Mouse (Mus musculus) yolk sac, embryonic 10.5 days (tissue): Measurements from ENCODE around the gene 2900011O08Rik.

Source experiments
- DNase-seq: peaks from one replicate; pipeline ENCODE4 v3.0.0-alpha.2; 2017; ENCODE audit warnings: low spot score

The 2900011O08Rik gene

GRCm38 (mm10) chr16:14004726-14005125, 18.3 kb downstream of the 2900011O08Rik start:
- no peak for DNase-seq

DNA sequence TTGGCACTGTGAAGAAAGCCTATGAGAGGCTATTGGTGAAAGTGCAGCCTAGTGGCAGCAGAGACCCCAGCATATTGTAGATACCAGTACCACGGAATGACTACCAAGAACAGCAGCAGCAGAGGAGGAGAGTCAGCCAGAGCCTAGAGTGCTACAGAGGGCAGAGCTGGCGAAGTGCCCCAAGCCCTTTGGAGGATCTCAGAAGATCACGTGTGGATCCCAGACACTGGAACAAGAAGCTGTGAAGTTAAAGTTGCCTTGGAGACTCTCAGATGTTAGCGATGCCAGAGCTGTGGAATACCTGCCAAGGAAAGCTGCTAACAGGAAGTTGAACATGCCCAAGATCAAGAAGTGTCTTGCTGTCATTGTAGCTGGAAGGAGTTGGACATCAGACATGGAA, 18.9 kb downstream of the 2900011O08Rik start:
- DNase-seq: no peak

DNA sequence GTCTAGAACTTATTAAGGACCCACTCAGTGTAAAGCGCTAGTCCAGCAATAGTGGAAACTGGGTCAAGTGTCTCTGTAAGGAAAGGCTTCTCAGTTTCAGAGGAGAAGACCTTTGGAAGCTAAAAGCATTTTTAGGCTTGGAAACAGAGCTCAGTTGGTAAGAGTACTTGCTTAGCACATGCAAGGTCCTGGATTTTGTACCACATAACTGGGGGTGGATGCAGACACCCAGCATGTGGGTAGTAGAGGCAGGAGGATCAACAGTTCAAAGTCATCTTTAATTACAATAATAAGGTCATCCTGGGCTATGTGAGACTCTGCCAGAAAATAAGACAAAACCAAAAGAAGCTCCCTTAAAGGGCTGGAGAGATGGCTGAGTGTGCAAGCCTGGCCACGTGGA, 21.7 kb downstream of the 2900011O08Rik start:
- DNase-seq: no peak

DNA sequence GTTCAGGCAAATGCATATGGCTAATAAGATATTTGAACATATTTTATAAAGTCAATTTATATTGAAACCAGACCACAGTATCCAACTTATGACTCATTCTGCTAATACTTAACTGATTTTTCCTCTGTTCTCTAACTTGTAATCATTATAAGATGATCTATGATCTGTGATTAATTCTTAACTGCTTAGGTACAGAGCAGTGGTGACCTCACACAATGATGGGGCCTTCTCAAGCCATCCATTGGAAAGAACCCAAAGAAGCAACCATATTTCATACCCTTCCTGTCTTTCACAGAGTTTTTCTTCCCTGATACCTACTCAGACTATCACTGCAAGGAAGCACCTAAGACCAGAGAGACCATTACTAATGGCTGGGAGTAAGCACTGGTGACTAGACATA, 22.3 kb downstream of the 2900011O08Rik start:
- DNase-seq: no peak

DNA sequence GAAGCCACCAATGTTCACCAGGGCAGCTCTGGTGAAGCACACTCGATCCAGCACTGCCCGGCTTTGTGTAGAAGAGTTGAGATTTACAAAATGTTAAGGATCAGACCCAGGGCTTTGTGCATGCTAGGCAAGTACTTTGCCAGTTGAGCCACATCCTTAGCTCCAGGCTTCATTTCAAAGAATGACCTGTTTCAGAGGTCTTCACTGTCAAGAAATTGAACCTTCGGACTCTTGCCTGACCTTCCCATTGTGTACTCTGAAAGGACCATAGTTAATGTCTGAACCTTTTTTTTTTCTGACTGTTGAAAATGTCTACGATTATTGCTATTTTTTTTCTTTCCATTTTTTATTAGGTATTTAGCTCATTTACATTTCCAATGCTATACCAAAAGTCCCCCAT, 23.6 kb downstream of the 2900011O08Rik start:
- DNase-seq: no peak

DNA sequence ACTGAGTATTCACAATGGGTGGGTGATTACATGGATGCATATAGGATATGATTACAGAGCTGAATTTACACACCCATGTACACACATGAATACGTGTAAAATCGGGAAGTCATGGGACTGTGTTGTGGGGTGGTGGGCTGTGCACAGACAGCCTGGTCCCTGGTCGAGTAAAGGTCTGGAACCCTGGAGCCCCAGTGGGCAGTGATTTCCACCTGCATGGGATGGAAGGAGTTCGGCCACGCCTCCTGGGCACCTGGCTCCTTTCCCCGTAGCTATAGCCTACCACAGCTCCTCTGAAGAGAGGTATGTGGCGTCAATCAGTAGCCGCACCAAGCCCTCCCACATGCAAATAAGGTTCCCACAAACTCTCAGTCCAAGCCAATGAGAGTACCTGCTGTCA, 30.9 kb downstream of the 2900011O08Rik start:
- DNase-seq: no peak

DNA sequence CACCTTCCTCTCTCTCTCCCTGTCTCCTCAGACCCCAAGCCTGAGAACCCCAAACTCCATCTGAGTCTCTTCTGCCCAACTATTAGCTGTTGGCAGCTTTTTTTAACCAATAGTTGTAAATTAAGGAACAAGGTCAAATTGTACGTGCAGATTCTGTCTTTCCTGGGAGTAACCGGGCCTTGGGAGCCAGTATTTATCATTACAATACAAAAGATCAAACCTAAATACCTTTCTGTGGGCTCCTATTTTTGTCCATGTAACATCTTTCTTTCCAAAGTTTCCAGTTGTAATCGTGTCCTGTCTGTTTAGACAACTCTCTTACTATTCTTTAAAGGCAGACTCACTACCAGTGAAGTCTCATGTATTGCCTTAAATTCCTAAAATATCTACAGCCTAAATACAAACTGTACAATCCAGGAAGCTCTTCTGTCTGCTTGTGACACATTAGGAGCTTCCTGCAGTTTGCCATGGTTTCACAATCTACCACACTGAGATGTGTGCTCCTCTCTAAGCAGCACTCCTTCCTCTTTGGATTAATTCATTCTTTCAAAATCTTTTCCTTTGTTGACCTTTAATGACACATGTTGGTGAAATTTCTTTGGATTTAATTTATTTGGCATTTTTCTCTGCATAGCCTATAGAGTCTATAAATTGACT, 34.9 kb downstream of the 2900011O08Rik start:
- DNase-seq: no peak

GRCm38 (mm10) chr16:14025091-14025990, 38.9 kb downstream of the 2900011O08Rik start:
- no peak for DNase-seq

GRCm38 (mm10) chr16:14029072-14029471, 42.7 kb downstream of the 2900011O08Rik start:
- no peak for DNase-seq

GRCm38 (mm10) chr16:14029851-14030250, 43.4 kb downstream of the 2900011O08Rik start:
- DNase-seq: no peak

- DNase-seq: no peak
Measured at GRCm38 (mm10) chr16:14030650-14031049, 44.2 kb downstream of the 2900011O08Rik start.

DNA sequence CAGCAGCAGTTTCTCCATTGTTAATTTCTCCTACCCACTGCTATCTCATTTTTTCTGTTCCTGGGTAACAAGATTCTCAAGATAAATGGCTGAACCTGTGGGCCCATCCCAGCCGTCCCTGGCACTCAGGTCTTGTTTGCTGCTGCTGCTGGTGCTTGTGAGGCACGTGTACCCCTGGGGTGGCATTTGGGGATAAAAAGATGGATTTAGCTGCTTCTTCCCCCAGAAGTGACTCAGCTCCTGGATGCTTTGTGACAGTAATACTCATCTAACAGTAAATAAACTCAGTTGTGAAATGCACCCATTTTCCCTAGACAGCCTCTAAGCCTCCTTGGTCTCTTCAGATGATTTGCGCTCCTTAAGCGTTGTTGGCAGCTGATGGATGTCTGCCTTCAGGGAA, 46.7 kb downstream of the 2900011O08Rik start:
- no peak for DNase-seq

- no peak for DNase-seq
Measured at GRCm38 (mm10) chr16:14042421-14042820, 56.0 kb downstream of the 2900011O08Rik start.

GRCm38 (mm10) chr16:14044695-14045094, 58.3 kb downstream of the 2900011O08Rik start:
- DNase-seq: no peak

DNA sequence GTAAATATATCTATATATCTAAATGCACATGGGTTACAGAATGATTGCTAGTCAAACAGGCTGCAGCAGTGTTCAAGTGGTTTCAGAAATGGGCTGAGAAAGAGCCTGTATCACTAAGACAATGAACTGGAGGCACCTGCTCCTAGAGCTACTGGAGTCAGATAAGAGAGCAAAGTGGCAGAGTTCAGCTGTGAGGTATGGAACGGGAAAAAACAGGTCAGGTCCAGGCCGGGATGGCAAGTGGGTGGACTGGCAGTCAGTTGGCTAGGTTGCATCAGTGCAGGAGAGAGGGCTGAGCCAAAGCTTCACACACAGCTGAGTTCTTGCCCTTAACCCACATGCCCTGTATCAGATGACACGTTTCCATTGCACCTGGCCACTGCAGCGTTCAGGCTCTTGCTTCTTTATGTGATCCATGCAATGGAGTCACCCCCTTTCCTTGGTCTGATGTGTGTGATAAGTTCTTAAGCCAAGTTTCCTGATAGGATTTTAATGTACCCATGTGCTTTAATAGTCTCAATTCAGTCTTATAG, 59.9 kb downstream of the 2900011O08Rik start:
- no peak for DNase-seq

GRCm38 (mm10) chr16:14052221-14052620, 65.8 kb downstream of the 2900011O08Rik start:
- no peak for DNase-seq

GRCm38 (mm10) chr16:14053116-14053515, 66.7 kb downstream of the 2900011O08Rik start:
- DNase-seq: no peak

DNA sequence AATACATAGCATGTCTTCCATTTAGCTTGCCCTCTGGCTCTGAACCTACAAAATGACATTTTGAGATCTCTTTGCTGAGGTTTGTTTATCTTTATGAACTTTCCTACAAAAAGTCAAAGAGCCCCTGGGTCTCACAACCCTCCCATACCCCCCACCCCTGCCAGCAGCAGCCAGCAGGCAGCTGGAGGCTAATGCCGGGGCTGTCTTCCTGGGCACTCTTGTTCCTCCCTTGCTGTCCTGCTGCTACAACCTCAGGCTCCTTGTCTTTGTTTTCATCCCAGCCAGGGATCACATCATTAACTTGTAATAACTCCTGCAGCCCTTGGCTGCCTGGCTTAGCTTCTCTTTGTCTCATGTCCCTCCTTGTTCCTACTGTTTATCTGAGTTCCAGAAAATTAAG, 68.9 kb downstream of the 2900011O08Rik start:
- no peak for DNase-seq

GRCm38 (mm10) chr16:14056734-14057133, 70.3 kb downstream of the 2900011O08Rik start:
- DNase-seq: no peak

DNA sequence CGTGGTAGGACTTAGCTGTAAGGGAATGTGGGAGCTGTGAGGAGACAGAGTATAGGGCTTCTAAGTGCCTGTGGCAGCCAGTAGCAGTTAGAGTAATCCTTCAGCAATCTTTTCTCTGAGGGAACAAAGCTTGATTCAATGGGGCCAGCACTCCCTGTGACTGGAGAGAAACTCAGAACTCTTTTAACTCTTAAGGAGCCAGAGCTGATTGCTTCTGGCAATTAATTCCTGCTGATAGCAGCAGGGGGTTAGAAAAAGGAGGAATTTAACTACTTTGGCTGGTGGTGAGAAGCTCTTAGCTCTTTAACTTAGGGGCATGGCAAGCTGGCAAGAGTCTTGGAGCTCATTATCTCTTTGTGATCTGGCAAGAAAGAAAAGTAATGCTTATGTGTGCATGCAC, 72.1 kb downstream of the 2900011O08Rik start:
- no peak for DNase-seq

GRCm38 (mm10) chr16:14059118-14059854, 72.9 kb downstream of the 2900011O08Rik start:
- DNase-seq: no peak

- no peak for DNase-seq
Measured at GRCm38 (mm10) chr16:14059869-14060268, 73.5 kb downstream of the 2900011O08Rik start.
